Mouse (Mus musculus): ENCODE data around the gene Nectin2.
A peak's percentile ranks its signal among the peaks of the same experiment; 100 is the strongest.

The Nectin2 gene

DNA sequence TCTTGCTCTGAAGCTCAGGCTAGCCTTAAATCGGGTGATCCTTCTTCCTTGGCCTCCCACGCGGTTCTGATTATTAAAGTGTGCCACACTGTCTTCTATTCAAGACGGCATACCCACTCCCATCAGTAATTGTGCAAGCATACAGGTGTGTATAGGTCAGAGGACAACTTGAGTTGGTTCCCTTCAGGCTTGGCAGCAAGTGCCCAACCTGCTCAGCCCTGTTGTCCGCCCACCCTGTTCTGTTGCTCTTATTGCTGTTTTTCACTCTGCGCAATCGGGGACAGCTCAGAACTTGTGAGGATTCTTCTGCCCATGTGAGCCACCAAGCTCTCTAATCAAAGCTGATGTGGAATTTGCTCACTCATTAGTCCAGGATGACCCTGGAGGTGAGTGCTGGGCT, 45.0 kb downstream of the Nectin2 start:
- no peak for DNase-seq (ENCODE audit: low spot score)

DNA sequence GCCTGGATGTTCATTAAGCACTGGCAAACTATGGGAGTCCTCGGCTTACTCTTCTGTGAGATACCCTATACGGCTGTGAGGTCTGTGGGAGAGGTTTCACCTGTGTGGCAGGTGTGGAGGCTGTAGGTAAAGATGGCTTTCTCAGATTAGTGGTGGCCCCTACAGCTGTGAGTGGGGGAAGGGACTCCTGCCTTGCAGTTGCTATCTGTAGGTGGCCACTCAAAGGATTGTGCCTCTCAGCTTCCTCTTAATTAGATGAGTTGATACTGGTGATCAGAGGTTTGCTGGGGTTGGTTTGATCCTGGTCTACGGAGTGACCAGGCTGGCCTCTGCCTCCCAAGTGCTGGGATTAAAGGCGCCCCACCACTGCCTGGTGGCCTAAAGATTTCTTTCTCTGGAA, 45.8 kb downstream of the Nectin2 start:
- DNase-seq (ENCODE audit: low spot score) = no peak

DNA sequence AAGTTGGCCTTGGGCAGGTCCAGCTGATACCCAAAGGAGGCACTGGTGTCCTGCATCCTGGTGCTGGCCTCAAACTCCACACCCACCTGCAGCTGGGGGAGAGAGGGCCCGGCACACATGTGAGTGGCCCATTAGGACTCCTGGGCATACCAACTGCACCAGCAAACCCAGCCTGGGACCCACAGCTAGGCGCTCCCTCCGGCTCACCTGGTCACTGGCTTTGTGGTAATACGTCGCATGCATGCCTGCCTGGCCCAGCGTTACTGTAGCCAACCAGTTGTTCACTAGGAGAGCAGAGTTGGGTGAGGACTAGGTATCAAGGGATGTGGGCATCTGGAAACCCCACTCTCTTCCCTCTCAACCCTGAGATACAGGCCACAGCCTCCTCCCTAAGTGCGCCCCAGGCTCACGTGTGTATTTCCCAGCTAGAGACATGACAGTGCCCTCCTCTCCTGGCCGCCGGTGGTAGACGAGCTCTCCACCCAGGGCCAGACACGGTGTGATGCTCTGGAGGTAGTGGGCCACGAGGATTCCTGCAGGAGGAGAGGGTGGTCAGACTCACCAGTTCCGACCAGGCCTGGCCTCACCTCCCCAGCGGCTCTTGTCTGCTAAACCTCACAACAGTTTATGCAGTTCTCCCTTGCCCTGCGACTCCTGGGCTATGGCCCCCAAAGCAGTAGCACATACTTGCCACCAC, 47.3 kb downstream of the Nectin2 start:
- DNase-seq (ENCODE audit: low spot score) = no peak

DNA sequence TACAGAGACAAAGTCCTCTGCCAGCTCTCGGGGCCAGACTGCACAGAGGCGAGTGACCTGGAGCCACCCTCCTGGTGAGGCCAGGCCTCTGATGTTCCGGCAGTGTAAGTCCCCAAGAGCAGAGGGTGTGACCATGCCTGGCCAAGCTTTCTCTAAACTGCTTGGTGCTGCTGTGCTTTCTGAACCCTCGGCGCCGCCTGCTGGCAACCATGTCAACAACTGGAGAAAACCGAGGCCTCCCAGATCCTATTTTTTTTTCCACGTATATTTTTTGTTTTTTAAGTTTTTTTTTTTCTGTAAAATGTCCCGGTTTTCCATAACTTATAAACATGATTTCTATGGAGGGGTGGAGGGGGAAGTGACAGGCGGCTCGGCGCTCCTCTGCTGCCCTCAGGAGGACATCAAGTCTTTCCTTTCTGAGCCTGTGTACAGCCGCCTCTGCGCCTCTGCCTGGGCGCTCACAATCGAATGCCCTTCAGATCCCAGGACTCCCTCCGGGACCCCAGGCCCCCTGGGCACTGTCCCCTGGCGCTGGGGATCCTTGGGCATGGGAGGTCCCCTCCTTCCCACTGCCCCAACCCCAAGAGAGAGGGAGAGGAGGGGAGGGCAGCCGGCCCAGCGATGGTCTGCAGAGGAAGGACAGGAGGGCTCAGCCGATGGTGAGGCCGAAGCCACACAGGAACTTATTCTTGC, 49.1 kb downstream of the Nectin2 start:
- DNase-seq (ENCODE audit: low spot score) = peak; percentile 61

DNA sequence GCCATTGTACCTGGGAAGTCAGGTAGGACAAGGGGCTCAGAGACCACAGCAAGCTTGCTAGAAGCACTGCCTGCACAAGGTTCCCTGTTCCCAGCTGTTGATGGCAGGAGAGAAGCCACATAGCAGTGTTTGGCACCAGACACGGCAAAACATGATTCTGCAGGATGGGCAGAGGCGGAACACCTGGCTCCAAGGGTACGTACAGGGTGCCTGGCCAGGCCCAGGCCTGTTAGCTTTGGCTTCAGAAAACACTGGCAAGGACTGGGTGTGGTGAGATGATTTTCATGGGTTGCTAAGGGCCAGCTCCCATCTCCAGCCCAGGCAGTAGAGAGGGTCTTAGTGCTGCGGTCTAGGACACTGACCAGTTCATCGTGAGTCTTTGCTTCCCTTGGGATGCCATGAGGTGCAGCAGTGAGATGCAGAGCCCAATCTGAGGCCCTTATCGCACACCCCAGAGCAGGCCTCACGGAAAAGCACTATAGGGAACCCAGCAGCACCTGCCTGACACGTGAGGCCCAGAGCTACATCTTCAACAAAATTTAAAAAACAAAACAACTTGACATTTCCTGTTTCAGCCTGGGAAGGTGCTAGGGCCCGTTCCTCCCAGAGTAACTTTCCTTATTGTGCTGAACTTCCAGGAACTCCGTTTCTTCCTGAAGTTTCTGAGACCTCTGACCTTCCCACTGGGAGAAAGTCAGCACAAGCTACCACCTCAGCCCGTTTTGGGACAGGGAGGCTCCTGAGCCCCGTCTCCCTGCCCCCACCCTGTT, 49.8 kb downstream of the Nectin2 start:
- no peak for DNase-seq (ENCODE audit: low spot score)

DNA sequence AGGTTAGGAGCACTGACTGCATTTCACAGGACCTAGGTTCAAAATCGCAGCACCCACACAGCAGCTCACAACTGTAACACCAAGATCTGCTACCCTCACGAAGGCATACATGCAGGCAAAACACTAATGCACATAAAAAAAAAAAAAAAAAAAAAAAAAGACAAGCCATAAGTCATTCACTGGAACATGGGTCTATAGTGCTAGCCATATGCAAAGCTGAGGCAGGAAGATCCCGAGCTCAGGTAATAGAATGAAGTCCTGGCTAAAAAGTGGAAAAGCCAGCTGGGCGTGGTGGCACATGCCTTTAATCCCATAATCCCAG, 50.5 kb downstream of the Nectin2 start:
- DNase-seq (ENCODE audit: low spot score) = no peak

DNA sequence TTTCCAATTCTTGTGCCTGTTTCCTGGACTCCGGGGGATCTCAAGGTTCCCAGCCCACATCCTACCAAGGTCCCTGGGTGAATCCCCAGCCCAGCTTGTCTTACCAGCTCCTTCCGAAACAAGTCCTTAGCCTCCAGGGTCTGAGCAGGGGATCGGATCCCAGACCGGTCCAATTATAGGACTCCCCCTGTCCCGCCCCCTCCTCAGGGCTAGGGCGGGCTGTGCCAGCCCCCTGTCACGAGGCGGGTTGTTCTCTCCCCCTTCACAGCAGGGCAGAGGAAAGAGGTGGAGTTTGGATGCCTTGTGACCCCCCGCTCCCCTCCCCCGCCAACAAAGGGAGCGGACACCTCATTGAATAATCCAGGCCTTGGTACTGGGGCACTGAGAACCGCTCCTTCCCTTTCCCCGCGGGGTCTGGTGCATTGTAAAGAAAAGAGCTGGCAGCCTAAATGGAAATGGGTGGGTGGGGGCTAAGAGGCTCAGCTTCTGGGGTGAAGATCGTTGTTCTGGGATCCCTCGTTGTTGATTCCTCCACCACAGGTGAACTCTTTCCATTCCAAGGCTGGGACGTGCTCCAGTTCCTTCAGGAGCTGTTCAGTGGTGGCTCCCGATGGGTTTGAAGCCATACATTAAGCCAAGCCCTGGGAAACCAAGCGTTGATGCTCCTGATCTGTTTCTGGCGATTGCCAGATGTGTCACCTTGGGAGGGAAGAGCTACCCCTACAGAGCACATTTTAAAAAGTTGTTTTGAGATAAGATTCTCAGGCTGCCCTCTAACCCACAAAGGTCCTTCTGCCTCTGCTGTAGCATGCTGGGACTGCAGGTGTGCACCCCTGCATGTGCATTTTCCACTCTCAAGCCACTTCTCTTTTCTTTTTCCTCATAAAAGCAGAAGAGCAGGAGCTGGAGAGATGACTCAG, 51.1 kb downstream of the Nectin2 start, which contains the start of gene Apoe:
Gene Apoe (minus strand): TSS at position 282 of the 920 bp plus-strand sequence.
- peak; percentile 43 for DNase-seq (ENCODE audit: low spot score)

DNA sequence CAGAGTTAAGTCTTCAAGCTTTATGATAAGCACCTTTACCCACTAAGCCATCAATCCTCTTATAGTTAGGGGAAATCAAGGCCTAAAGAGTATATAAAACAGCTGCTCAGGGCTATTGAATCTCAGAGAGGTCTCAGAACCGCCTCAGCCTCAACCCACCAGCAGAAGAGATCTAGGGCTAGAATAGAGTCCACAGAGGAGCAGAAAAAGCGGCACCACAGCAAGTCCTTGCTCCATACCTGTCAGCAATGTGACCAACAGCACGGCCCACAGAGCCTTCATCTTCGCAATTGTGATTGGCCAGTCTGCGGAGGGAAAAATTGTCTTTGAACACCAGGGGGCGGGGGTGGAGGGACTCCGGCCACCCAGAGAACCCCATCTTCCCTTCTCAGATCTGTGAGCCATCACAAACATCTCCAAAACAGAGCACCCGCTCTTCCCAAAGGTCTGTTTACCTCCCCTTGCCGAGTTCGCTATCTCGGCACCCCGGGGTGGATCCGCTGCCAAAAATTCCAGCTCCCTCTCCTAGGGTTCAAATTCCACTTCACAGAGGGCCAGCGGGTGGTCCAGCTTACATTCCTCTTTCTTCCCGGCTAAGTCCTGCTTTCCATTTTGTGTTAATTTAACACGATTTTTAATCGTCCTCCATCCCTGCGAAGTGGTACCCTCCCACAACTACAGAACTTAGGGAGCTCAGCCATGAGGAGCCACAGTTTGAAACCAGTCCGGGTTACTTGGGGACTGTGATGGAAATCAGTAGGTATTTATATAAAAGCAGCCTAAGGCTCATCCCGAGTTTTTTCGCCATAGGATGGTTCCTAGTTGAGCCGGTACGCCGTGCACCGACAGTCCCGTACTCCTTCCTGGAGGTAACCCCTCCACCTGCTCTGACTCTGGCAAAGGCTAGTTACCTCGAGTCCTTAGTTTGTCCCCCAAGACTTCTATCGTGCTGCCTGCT, 52.1 kb downstream of the Nectin2 start:
- no peak for DNase-seq (ENCODE audit: low spot score)

DNA sequence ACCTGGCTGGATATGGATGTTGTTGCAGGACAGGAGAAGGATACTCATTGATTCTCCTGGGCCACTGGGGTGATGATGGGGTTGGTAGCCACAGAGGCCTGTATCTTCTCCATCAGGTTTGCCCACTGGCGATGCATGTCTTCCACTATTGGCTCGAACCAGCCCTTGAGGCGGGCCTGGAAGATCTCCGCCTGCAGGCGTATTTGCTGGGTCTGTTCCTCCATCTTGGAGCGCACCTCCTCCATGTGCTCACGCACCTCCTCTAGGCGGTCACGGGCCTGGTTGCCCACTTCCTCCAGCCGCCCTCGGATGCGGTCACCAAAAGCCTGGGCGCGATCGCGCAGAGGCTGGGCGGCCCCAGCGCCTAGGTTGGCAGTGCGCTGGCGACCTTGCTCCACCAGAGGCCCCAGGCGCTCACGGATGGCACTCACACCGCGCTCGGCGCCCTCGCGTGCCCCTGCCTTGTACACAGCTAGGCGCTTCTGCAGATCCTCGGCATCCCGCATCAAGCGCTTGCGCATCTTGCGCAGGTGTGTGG, 53.9 kb downstream of the Nectin2 start:
- no peak for DNase-seq (ENCODE audit: low spot score)

DNA sequence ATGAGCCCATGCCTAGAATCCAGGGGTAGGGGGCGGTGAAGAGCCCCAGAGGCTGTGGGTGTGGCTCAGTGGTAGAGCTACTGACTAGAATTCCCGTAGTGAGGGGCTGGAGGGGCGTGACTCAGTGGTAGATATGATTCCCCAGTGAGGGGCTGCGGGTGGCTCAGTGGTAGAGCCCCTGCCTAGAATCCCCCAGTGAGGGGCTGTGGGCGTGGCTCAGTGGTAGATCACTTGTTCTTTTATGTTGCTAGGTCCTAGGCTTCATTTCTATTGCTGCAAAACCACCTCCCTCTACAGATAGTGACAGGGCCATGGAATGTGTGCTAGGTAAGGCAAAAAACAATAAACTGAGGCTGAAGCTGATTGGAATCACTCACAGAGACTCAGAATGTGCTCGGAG, 54.4 kb downstream of the Nectin2 start:
- DNase-seq (ENCODE audit: low spot score) = no peak

DNA sequence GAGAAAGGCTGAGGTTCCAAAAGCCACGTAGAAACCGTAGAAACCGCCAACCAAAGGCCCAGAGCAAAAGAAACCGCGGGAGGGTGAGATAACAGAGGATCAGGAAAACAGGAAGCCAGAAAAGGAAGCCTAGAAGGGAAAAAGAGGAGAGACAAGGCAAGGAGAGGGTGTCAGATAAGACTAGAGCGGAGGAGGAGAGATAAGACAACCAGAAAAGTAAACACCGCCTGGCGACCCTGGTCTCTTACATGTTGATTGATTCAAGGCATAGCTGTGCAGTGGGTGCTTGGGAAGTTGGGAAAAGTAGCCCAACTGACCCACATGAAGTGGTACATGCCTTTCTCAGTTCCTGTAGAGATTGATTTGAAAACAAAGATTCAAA, 55.1 kb downstream of the Nectin2 start:
- DNase-seq (ENCODE audit: low spot score) = no peak

DNA sequence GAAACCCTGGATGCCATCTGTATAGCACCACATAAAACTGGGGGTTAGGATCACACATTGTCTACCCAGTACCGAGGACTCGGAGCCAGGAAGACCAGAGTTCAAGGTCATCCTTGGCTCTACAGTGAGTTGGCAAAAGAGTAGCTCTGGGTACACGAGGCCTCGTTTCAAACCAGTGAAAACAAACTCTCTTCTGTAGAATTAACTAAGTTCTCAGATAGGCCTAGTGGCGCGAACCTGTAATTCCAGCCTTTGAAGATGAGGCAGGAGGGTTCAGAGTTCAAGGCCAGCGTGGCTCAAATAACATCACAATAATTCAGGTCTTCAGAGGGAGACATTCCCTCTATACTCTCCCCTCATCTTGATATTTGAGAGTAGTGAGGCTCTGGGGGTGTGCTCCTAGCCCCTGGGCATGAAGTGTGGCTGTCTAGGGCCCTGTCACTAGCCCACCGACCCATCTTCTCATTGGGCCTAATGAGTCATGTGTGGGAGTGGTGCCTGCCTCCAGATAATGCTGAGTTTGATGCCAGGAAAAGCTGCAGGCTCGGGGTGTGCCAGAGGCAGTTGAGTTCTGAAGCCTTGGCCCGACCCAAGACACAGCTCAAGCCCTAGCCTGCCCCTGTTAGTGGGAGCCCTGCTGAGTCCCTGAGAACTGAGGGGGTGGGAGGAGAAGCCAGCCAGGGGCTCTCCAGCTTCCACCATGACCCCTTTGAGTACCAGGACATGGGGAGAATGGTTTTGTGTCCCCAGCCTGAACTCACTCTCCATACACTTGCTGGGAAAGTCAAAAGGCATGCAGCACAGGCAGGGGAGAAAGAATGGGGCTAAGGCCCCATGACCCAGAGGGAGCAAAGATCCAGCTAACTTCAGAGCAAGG, 55.7 kb downstream of the Nectin2 start:
- no peak for DNase-seq (ENCODE audit: low spot score)

DNA sequence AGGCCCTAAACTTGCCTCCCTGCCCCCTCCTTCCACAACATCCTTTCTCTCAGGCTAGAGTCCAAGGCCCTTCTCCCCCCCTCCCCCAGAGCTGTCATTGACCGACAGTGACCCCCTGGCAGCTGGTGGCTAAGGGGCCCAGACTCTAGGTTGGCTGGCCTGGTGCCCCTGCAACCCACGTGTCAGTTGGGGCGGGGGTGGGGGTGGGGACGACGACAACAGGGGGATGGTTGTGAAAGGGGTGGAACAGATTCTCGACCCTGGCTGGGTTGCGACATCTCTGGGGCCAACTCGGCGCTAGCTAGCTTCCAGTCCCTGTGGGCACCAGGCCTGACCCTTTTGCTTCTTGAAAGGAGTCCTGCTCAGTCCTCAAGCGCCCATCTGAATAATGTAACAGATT, 56.9 kb downstream of the Nectin2 start:
- no peak for DNase-seq (ENCODE audit: low spot score)

DNA sequence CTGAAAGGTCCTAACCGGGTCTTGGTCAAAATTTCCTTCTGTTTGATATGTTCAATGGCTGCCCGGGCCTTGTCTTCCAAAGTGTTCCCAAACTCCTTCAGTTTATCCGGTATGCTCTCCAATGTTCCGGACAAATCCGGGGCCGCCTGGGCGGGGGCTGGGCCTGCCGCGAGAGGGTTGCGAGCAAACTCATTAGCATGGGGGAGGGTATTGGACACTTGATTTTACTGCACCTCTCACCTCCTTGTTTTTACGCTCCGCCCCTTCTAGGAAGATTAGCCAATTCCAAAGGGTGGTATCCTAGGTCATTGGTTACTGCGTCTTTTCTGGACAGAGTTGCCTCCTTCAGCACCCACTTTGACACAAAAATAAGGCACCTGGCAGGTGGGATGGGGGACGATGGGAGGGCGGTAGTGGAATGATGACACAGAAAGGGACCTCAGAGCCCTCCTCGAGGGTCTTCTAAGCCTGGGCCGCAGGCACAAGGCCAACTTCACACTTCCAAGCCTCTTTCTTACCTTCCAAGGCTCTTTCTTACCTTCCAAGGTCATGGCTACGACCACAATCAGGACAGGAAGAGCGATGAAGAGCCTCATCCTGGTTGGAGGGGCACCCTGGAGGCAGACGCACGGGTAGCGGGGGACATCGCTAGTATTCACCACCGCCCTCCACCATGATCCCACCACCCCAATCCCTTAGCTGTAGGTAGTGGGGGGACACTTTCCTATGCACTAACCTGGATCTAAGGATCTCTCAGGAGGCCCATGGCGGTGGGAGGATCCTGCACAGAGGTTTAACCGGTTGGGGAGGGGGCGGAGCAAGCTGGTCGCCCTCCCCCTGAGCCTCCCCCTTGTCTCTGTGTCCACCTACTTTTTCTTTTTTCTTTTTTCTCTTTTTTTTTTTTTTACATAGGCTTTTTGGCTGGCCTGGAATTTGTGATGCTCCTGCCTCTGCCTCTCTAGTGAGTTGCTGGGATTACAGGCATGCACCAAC, 58.1 kb downstream of the Nectin2 start, which contains the start of gene Apoc1:
Gene Apoc1 (minus strand): TSS at position 788 of the 993 bp plus-strand sequence.
- DNase-seq (ENCODE audit: low spot score) = no peak

DNA sequence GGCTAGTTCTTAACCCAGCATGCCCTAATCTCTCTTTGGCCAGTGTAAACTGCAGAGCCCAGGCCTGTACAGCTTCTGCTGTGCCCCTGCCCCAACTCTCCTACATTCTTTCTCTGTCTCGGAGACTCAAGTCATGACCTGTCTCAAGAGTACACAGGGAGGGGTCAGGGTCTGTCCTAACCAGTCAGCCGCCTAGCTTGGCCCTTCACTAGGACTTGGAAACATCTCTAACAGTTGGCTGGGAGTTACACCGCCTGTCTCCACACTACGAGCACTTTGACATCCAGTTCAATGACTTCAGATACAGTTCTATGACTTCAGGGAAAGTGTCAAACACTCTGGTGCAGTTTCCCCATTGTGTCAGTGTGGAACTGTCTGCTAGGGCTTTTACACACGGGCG, 58.8 kb downstream of the Nectin2 start:
- no peak for DNase-seq (ENCODE audit: low spot score)

DNA sequence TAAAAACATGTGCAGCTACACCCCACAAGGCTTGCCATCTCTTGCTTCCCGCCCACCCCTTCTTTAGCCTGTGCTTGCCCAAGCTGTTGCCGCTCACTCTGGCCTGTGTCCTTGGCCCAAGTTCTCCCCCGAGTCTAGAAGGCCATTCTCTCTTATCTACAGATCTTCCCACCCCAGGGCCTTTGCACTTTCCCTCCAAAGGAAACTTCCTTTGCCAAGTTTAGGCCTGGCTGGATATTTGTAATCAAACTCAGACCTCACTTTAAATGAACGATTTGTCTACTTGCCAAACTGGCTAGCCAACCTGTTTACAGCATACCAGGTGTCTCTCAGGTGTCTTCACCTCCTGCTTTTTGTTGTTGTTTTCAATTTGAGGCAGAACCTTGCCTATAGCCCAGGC, 59.4 kb downstream of the Nectin2 start:
- DNase-seq (ENCODE audit: low spot score) = no peak

DNA sequence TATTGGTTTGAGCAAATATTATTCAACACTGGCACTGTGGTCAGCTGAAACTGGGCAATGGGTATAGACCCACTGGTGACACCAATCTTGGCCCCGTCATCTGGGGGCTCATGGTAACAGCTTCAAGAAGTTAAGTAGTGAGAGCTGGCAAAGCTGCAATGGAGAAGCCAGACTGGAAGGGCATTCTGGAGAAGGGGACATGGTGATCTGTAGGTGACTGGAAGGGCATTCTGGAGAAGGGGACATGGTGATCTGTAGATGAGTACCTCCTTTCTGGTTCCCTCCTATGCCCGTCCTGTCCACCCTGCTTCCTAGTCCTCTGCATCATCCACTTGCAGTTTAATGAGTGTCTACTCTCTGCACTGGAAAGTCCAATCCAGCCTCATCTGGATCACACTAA, 61.7 kb downstream of the Nectin2 start:
- no peak for DNase-seq (ENCODE audit: low spot score)

DNA sequence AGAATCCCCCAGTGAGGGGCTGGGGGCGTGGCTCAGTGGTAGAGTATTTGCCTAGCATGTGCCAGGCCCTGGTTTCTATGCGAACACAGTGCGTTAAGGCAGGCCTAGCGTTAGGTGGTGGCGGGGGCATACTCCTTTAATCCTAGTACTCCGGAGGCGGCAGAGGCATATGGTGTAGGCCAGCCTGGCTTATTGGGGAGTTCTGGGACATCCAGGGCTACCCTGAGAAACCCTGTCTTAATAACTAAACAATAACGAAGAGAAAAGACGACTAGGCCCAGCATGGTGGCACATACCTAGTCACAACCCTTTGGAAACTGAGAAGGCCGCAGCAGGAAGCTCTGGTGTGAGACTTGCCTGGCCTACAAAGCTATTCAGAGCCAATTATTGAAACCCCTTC, 62.2 kb downstream of the Nectin2 start:
- DNase-seq (ENCODE audit: low spot score) = no peak

All from ovary, postnatal 14 days (tissue).